Mouse (Mus musculus): Measurements from ENCODE around the gene Olfr610. TPM values are rescaled to one million over a fixed set of nuclear protein-coding genes. Genes with fewer than 3 reads are reported as not detected.

Olfr610 gene
- polyA plus RNA-seq, 1 experiment from 2014 or later, result not detected

Other genes starting within 250 kb of the Olfr610 start
- not detected in 2 replicates for gene Olfr596, start 206.5 kb downstream of the Olfr610 start, polyA plus RNA-seq (2015; fragmentation: Nextera tagmentation; extraction: Ambion mirVana)
- gene Olfr597, start 195.8 kb downstream of the Olfr610 start, polyA plus RNA-seq (2015; fragmentation: Nextera tagmentation; extraction: Ambion mirVana), result not detected in 2 replicates
- not detected in 2 replicates for gene Olfr598, start 188.6 kb downstream of the Olfr610 start, polyA plus RNA-seq (2015; fragmentation: Nextera tagmentation; extraction: Ambion mirVana)
- not detected in 2 replicates for gene Olfr599, start 176.2 kb downstream of the Olfr610 start, polyA plus RNA-seq (2015; fragmentation: Nextera tagmentation; extraction: Ambion mirVana)
- not detected in 2 replicates for gene Olfr600, start 162.5 kb downstream of the Olfr610 start, polyA plus RNA-seq (2015; fragmentation: Nextera tagmentation; extraction: Ambion mirVana)
- gene Olfr601, start 149.5 kb downstream of the Olfr610 start, polyA plus RNA-seq (2015; fragmentation: Nextera tagmentation; extraction: Ambion mirVana), result not detected in 2 replicates
- gene Olfr603, start 125.9 kb downstream of the Olfr610 start, polyA plus RNA-seq (2015; fragmentation: Nextera tagmentation; extraction: Ambion mirVana), result not detected in 2 replicates
- gene Usp17lc, start 97.0 kb downstream of the Olfr610 start, polyA plus RNA-seq (2015; fragmentation: Nextera tagmentation; extraction: Ambion mirVana), result not detected in 2 replicates
- not detected in 2 replicates for gene Olfr605, start 66.7 kb downstream of the Olfr610 start, polyA plus RNA-seq (2015; fragmentation: Nextera tagmentation; extraction: Ambion mirVana)
- not detected in 2 replicates for gene Olfr606, start 63.1 kb downstream of the Olfr610 start, polyA plus RNA-seq (2015; fragmentation: Nextera tagmentation; extraction: Ambion mirVana)
- not detected in 2 replicates for gene Olfr607, start 48.0 kb downstream of the Olfr610 start, polyA plus RNA-seq (2015; fragmentation: Nextera tagmentation; extraction: Ambion mirVana)
- not detected in 2 replicates for gene Olfr608, start 42.2 kb downstream of the Olfr610 start, polyA plus RNA-seq (2015; fragmentation: Nextera tagmentation; extraction: Ambion mirVana)
- not detected in 2 replicates for gene Olfr609, start 14.1 kb downstream of the Olfr610 start, polyA plus RNA-seq (2015; fragmentation: Nextera tagmentation; extraction: Ambion mirVana)
- gene Olfr611, start 8.7 kb upstream of the Olfr610 start, polyA plus RNA-seq (2015; fragmentation: Nextera tagmentation; extraction: Ambion mirVana), result not detected in 2 replicates
- not detected in 2 replicates for gene Olfr612, start 30.6 kb upstream of the Olfr610 start, polyA plus RNA-seq (2015; fragmentation: Nextera tagmentation; extraction: Ambion mirVana)
- not detected in 2 replicates for gene Olfr613, start 36.0 kb upstream of the Olfr610 start, polyA plus RNA-seq (2015; fragmentation: Nextera tagmentation; extraction: Ambion mirVana)
- gene Olfr615, start 44.0 kb upstream of the Olfr610 start, polyA plus RNA-seq (2015; fragmentation: Nextera tagmentation; extraction: Ambion mirVana), result not detected in 2 replicates
- gene Olfr616, start 57.0 kb upstream of the Olfr610 start, polyA plus RNA-seq (2015; fragmentation: Nextera tagmentation; extraction: Ambion mirVana), result not detected in 2 replicates
- gene Olfr617, start 60.9 kb upstream of the Olfr610 start, polyA plus RNA-seq (2015; fragmentation: Nextera tagmentation; extraction: Ambion mirVana), result not detected in 2 replicates
- not detected in 2 replicates for gene Olfr618, start 78.0 kb upstream of the Olfr610 start, polyA plus RNA-seq (2015; fragmentation: Nextera tagmentation; extraction: Ambion mirVana)
- not detected in 2 replicates for gene Olfr619, start 88.5 kb upstream of the Olfr610 start, polyA plus RNA-seq (2015; fragmentation: Nextera tagmentation; extraction: Ambion mirVana)
- not detected in 2 replicates for gene Olfr620, start 100.4 kb upstream of the Olfr610 start, polyA plus RNA-seq (2015; fragmentation: Nextera tagmentation; extraction: Ambion mirVana)
- not detected in 2 replicates for gene Olfr622, start 130.6 kb upstream of the Olfr610 start, polyA plus RNA-seq (2015; fragmentation: Nextera tagmentation; extraction: Ambion mirVana)
- gene Olfr623, start 151.6 kb upstream of the Olfr610 start, polyA plus RNA-seq (2015; fragmentation: Nextera tagmentation; extraction: Ambion mirVana), result not detected in 2 replicates
- gene Olfr624, start 159.1 kb upstream of the Olfr610 start, polyA plus RNA-seq (2015; fragmentation: Nextera tagmentation; extraction: Ambion mirVana), result 0.05 TPM in 1 of 2 replicates, not detected in the other
- not detected in 2 replicates for gene Olfr625-ps1, start 170.6 kb upstream of the Olfr610 start, polyA plus RNA-seq (2015; fragmentation: Nextera tagmentation; extraction: Ambion mirVana)
- not detected in 2 replicates for gene Olfr243, start 202.5 kb upstream of the Olfr610 start, polyA plus RNA-seq (2015; fragmentation: Nextera tagmentation; extraction: Ambion mirVana)
- gene Olfr628, start 218.3 kb upstream of the Olfr610 start, polyA plus RNA-seq (2015; fragmentation: Nextera tagmentation; extraction: Ambion mirVana), result not detected in 2 replicates
- not detected in 2 replicates for gene Olfr629, start 232.8 kb upstream of the Olfr610 start, polyA plus RNA-seq (2015; fragmentation: Nextera tagmentation; extraction: Ambion mirVana)
- not detected in 2 replicates for gene Olfr630, start 245.2 kb upstream of the Olfr610 start, polyA plus RNA-seq (2015; fragmentation: Nextera tagmentation; extraction: Ambion mirVana)